Mouse (Mus musculus) testis, adult 2 months (tissue): ENCODE data around the gene Gpat3.

ENCODE experiments used
- CTCF ChIP-seq: fragments of 200-500 bp; IDR thresholded peaks from 2 replicates; pipeline ENCODE4 v1.5.1; 2012; ENCODE audit warnings: low read depth, mild to moderate bottlenecking, inconsistent platforms, low read length, moderate library complexity; ENCODE audit not compliant: control insufficient read depth, insufficient read depth, insufficient replicate concordance
- POLR2A ChIP-seq: fragments of 200-500 bp; IDR thresholded peaks from 2 replicates; pipeline ENCODE4 v1.6.1; 2012; ENCODE audit warnings: low read depth, mild to moderate bottlenecking, inconsistent platforms, low read length, moderate library complexity; ENCODE audit not compliant: control insufficient read depth

DNA sequence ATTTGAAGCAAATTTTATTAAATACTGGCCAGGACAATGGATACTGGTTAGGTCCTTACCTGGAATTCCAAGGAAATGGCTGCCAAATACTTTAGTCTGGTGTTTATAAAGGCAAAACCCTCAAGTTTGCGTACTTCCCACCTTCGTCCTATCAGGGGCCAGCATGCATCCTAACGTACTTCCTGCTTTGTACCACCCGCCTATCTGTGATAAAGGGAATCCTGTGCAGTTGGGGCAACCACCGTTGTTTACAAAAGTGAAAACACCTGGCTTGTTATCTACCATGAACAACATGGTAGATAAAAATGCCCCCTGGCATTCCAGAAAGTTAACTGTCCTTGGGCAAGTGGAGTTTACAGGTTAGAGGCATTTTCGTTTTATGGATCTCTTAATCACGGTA is 63.0 kb downstream of the Gpat3 start:
- TF ChIP-seq CTCF (no peak), POLR2A (no peak)
